Mouse (Mus musculus): ENCODE data around the gene Smyd3.
A peak's percentile ranks its signal among the peaks of the same experiment; 100 is the strongest.

The Smyd3 gene

DNA sequence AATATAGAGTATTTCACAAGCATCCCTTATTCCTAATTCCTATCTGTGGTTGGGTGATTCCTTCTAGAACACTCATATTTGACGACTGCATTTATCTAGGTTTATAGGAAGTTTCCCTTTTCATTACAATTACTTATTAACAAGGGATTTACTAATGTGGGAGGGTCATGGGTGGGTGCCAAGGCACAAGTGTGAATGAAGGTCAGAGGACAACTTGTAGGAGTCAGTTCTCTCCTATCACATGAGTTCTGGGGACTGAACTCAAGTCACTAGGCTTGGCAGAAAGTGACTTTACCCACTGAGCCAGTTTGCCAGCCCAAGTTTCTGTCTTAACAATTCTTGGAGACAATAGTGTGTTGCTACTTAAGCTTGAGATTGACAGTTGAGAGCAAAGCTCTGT lies 529.7 kb downstream of the Smyd3 start:
- no peak for DNase-seq (ENCODE audit: low read depth in 2 of 2, low spot score in 2 of 2)

DNA sequence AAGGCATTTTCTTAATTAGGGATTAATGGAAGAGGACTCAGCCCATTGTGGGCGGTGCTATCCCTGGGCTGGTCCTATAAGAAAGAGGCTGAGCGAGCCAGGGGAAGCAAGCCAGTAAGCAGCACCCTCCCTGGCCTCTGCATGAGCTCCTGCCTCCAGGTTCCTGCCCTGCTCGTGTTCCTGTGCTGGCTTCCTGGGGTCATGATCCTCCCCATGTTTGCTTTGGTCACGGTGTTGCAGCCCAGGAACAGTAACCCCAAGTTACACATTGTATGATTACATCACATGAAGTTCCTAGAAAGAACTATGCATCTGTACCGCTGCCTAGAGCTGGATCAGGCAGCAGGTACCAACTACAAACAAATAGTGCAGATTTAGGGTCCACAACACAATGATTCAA lies 536.2 kb downstream of the Smyd3 start:
- no peak for DNase-seq (ENCODE audit: low read depth in 2 of 2, low spot score in 2 of 2)

DNA sequence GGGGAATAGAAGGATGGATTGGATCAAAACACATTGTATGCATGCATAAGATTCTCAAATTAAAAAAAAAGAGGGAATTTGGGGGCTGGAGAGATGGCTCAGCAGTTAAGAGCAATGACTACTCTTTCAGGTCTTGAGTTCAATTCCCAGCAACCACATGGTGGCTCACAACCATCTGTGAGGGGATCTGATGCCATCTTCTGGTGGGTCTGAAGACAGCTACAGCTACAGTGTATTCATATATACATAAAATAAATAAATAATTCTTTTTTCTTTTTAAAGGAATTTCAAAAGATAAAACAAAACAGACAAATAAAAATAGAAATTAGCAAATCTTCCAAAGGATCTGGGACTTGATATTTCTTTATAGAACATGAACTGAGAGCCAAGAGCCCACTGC lies 537.7 kb downstream of the Smyd3 start:
- DNase-seq (ENCODE audit: low read depth in 2 of 2, low spot score in 2 of 2), result no peak

DNA sequence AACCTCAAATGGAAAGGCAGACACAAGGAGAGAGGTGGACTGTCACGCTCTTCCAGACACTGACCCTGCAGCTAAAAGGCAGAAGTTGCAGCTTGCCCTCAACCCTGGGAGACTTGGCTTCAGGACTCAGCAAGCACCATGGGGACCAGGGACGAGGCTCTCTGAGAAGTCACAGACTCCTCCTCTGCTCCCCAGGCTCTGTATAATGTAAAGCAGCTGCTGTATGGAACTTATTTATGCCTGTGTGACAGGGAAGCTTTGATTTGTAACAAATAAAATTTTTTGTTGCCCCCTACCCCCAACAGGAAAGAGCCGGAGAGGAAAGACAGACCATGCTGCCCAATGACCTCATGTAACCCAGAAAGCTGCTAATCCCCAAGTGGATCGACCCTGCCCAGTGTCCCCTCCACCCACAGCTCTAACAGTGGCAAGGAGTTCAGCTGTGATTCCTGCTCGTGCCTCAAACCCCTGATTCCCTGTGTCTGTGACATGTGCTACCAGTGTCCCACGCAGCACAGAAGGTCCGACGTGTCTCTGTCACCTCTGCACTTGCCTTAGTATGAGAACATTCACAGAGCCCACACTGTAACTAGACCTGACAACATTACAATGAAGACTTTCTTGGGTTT lies 539.1 kb downstream of the Smyd3 start:
- DNase-seq (ENCODE audit: low read depth in 2 of 2, low spot score in 2 of 2), result no peak

DNA sequence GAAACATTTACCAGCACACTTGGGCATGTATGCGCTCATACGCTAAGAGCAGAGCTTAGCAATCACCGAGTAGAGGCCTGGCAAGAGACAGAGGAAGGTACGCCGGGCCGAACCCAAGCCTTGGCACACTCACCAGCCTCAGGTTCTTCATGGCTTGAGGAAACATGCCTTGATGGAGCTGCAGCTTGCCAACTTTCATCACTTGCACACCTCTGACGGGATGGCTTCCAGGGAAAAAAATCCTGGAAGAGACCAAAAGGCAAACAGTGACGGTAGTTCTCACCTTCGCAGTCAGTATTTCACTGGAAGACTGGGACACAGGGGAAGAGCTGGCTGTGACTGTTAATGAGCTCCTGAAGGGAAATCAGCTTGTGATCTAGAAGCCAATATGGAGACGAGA lies 545.8 kb downstream of the Smyd3 start:
- DNase-seq (ENCODE audit: low read depth in 2 of 2, low spot score in 2 of 2), result no peak

DNA sequence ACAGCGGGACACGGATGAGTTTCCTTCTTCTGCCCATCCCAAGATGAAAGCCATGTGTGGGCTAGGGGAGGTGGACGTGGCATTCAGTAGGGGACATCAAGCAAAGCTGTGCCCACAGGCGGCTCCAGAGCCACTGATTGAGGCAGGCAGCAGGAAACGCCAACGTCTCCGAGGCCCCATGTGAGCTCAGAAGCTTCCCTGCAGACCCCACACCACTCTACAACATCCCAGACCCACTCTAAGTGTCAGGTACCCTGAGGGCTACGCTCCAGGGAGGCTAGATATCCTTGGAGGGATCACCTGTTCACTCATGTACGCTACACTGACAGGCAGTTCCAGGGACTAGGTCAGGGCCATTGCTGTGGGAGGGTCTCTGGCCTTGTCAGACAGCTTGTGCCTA lies 556.2 kb downstream of the Smyd3 start:
- no peak for DNase-seq (ENCODE audit: low read depth in 2 of 2, low spot score in 2 of 2)

DNA sequence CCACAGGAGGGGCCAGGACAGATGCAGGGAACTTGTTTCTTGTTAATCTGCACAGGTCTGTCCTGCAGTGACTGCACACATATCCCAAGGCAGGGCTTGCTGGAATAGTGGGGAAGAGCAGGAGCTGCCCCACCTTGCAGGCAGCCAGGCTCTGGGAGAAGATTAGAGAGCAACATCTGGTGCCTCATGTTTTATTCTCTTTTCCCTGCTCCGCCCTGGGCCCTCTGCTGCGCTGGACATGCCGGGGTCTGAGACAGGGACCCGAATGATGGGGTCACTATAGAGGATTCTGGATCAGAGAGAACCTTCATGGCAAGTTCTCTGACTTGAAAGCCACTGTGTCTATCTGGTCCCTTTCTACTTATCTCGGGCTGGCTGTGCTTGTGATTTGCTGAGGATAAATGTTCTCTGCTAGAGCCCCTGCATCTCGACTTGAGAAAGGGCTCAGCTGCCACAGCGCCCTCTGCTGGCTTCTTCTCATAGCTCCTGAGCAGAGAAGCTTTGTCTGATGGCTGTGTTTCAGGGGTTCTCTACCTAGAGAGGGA lies 557.8 kb downstream of the Smyd3 start:
- peak in 1 of 2 experiments; percentile 14 for DNase-seq (ENCODE audit: low read depth in 2 of 2, low spot score in 2 of 2)

DNA sequence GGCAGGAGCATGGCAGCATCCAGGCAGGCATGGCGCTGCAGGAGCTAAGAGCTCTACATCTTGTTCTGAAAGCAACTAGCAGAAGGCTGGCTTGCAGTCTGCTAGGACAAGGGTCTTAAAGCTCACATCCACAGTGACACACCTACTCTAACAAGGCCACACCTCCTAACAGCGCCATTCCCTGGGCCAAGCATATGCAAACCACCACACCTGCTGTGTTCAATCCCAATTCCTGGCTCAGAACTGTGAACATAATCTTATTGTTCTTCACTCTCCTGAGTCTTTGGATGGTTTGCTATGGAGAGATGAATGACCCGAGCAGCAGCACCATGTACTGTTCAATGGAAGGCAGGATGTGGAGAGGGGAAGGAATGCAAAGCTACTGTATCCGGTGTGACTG lies 559.2 kb downstream of the Smyd3 start:
- no peak for DNase-seq (ENCODE audit: low read depth in 2 of 2, low spot score in 2 of 2)

DNA sequence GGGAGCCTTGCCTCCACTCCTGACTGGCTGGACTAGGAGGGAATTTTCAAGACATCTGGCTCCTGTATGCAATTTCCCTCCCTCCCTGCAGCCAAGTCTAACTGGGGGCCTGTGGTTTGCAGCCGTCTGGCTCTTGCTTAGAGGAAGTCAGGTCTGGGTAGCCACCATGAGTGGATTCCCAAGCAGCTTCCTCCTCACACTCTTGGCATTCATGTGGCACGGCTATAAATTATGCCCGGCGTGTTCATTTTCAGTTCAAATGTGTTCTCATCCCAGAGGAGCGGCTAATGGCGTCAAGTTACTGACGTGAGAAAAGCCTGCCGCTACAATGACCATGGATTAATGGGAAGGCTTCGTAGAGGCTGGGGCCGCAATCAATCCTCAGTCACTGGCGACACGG lies 564.9 kb downstream of the Smyd3 start:
- DNase-seq (ENCODE audit: low read depth in 2 of 2, low spot score in 2 of 2), result no peak

DNA sequence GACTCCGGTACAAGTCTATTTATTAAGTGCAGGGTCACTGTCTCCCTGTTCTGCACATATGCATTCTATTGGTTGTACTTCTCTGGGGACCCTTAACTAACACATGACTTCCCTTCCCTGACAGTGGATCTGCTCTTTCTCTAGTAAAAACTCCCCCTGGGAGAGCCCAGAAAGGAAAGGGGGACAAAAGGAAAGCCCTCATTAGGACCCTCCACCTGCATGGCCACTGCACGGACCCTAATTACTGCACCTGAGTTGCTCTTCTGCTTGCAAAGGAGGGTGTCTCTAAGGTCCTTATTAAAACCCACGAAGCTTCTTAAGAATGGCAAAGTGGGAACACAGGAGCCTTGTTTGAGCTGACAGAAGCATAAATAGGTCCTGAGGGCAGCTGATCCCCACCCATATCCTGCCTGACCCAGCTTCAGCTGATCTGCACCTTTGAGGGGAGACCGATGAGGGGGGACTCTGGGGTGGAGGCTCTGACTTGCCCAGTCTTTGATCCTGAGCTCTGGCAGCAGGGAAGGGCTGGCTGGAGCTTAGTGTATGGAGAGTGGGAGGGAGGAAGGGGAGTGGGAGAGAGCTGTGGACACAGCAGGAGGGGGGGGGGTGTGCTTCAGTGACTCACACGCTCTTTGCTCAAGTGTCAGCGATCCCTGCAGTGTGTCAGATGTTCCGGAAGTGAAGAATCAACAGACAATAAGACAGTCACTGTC lies 575.4 kb downstream of the Smyd3 start:
- DNase-seq (ENCODE audit: low read depth in 2 of 2, low spot score in 2 of 2), result no peak

DNA sequence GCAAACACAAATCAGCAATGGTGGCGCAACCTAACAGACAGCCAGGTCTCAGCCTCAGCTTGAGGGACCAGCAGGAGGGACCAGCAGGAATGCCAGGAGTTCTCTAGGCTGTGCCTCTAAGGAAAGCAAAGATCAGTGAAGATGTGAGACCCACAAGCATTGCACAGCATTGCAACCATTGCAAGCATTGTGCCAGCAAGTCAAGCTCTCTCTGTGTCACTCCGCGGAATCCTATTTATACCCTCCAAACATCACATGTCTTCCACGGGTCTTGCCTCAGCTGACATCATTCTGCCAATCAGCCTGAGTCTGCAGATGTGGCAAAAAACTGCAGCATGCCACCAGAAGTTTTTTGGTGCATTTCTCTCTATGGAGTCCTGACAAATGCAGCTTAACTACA lies 577.5 kb downstream of the Smyd3 start:
- no peak for DNase-seq (ENCODE audit: low read depth in 2 of 2, low spot score in 2 of 2)

DNA sequence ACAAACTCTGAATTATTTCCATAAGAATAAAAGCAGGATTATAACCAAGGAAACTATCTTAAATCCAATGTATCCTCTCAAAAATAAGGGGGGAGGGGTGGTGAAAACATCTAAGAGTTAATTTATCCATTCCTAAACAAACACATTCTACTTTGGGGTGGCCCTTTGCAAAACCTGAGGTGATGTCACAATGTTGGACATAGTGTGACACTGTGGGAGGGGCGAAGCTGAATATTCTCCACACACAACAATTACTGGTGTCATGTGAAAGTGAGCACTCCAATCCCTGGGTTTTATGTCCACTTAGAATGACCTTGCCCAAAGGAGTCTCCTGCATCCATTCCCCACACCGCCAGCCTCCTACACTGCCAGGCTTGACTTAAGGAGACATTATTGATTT lies 580.9 kb downstream of the Smyd3 start:
- no peak for DNase-seq (ENCODE audit: low read depth in 2 of 2, low spot score in 2 of 2)

DNA sequence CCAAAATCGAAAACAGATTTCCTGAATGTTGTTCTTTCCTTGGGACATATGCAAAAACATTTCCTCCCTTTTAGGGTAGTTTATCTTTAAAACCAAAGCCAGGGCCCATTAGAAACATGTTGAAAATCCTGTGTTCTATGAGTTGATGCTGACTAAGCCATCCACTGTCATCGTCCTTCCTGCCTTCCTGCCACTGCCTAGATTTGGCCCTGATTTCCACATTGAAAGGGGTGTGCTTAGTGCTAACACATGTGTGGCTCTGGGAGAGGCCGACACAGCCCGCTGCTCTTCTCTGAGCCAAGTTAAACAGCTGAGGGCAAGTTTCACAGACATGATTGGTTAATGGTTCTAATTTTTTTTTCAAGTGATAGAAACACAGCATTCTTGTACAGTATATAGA lies 581.4 kb downstream of the Smyd3 start:
- DNase-seq (ENCODE audit: low read depth in 2 of 2, low spot score in 2 of 2), result no peak

DNA sequence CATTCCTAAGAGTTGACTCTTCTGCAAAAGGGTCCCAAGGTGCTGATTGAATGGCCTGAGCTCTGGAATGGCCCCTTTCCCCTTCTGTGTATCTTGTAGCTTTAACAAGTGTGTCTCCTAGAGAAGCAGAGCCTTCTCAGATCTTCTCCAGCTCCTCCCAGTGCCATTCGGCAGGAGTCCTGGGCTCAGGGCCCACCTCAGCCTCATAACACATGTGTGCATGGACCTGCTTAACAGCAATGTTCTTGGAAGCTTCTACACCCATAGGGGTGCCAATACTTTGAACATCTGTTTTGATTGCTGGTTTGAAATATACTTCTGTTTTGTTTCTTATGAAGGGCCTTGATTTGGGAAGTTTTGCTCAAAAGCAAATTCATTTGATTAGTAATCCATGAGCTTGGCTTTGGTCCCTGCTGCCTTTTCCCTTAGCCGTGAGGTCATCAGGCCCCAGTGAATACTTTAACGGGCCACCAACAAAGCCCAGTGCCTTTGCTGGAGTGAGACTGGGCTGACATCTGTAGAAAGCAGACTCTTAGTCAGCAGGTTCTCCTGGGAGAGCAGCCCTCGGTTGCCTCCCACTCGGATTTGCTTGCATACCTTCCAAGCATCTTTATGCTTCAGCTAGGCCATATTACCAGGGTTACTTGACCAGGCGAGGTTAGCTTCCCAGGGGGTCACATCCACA lies 583.7 kb downstream of the Smyd3 start:
- no peak for DNase-seq (ENCODE audit: low read depth in 2 of 2, low spot score in 2 of 2)

DNA sequence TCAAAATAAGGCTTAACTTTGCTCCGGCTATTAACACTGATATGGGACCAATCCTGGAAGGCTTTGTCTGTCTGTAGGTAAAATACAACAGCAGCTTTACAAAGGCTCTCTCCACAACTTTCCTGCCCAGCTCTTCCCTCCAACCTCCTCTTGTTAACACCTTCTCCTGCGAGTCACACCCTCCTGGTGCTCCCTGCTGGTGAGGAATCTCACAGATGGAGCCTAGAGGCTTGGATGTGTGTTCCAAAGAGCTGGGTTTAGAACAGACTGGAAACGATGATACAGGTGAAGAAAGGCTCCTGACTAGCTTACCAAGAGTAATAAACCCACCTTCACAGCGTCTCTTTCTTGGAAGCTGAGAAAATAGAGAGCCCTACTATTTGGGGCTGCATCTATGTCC lies 588.3 kb downstream of the Smyd3 start:
- no peak for DNase-seq (ENCODE audit: low read depth in 2 of 2, low spot score in 2 of 2)

DNA sequence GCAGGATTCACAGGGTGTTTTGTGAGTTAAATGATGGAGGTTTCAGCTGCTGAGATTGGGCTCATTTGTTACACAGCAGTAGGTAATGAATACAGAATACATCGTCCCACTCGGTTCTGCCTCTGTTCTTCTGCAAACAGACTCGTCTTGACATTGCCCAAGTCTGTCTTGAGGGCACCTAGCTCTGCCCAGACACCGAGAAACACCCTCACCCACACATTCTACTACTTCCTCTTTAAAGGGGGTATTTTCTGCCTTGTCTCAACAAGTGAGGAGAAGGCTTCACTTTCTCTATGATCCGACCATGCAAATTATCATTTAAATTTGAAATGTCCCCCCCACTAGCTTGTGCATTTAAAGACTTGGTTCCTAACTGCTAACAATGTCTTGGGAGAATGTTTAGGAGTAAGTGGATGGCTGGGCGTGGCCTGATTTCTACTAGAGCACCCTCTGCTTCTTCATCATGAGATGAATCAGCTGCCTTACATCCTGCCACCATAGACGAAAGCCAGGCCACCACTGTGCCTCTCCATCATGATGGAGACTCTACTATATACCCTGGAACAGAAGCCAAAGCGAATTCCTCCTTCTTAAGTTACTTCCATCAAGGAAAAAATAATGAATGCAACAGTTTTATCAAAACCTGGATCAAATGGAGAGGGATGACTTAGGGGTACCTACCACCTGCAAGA lies 593.2 kb downstream of the Smyd3 start:
- no peak for DNase-seq (ENCODE audit: low read depth in 2 of 2, low spot score in 2 of 2)

DNA sequence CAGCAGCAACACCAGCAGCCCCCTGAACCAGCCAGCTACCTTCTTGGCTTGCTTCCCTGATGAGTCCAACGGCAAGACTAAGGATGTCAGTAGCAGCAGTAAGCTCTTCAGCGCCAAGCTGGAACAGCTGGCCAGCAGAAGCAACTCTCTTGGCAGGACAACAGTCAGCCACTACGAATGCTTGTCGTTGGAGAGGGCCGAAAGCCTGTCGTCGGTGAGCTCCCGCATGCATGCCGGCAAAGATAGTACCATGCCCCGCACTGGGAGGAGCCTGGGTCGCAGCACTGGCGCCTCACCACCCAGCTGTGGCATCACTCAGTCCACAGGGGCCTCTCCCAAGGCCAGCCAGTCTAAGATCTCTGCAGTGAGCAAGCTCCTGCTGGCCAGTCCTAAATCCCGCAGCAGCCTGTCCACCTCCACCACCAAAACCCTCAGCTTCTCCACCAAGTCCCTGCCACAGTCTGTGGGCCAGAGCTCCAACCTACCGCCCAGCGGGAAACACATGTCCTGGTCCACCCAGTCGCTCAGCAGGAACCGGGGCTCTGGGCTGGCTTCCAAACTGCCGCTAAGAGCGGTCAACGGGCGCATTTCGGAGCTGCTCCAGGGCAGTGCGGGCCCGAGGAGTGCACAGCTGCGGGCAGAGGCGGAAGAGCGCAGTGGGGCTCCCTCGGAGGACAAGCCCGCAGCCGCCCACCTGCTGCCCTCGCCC lies 600.5 kb downstream of the Smyd3 start:
- no peak for DNase-seq (ENCODE audit: low read depth in 2 of 2, low spot score in 2 of 2)

DNA sequence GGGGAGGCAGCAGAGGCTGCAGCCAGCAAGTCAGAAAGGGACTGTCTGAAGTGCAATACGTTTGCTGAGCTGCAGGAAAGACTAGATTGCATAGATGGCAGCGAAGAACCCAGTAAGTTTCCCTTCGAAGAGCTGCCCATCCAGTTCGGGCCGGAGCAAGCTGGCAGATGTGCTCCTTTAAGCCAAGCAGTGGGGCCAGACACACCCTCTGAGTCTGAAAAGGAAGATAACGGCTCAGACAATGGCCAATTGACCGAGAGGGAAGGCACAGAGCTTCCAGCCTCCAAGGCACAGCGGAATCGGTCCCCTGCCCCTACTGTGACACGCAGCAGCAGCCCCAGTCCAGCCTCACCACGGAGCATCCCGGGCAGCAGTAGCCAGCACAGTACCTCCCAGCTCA lies 602.8 kb downstream of the Smyd3 start:
- no peak for DNase-seq (ENCODE audit: low read depth in 2 of 2, low spot score in 2 of 2)

DNA sequence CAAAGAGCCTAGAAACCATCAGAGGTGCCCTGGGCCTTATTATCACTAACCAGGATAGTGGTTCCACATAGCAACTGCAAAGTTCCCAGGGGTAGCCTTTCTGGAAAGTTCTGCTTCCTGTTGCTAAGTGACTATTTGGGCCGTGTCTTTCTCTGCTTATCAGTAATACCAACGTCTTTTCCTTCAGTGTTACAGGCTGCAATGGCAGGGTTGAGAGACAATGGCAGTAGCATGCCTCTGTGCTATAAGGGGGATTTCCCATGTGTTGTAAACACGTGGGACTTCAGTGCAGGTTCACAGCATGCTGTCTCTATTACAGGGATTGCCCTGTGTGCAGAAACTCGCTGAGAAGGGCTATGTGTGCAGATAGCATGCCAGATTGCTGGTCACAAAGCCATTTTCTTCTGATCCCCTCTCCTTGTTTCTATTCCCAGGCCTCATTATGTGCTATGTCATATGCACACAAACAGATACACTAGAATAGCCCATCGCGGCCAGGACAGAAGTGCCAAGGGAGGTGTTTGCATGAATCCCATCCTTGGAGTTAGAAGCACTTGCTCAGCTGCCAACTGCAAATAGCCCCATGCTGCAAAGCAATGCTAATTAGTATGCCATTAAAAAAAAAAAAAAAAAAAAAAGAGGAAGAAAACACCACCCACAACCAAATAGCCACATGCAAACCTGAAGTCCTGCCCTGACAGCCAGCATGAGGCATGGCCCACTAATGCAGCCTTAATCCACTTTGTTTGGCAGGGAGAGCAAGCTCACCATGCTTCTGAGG lies 604.7 kb downstream of the Smyd3 start:
- DNase-seq (ENCODE audit: low read depth in 2 of 2, low spot score in 2 of 2), result no peak

DNA sequence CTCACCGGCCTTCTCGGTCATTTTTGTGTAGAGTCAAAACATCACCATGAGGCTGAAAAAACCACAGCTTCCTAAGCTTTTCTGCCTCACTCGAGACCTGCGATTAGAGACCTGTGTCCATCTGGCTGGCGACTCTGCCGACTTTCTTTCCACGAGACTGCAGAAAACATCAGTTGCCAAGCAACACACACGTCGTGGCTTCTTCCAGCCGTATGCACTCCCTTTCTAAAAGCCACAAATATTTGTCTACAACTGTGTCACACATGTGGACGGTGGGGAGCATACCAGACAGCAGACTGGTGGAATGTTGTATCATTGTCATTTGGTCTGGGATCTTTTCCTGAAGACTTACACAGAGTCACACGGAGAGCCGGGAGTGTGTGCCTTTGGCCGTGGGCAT lies 606.9 kb downstream of the Smyd3 start:
- DNase-seq (ENCODE audit: low read depth in 2 of 2, low spot score in 2 of 2), result no peak

Measured in CD8-positive naive resting alpha-beta T cell, adult 2 months (primary cell).